Comparison of ENCODE assay signal across 27 mouse cellular contexts in the genomic region with DNA sequence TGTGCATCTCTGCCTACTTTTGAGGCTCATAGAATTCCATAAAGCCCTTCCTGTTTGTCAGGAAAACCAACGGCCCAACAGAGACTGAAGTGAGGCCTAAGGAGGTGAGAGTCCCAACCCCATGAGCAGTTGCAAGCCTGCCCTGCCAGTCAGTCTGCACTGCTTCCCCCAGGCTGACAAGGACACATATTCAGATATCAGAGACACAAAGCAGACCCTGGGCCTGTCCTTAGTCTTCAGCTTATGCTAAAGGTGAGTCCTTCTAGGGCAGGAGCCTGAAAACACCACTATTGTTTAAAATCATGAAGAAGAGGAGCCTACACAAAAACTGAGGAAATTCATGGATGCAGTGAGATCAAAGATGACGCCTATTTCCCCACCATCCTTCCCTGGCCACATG. TPM values are rescaled to one million over a fixed set of nuclear protein-coding genes. Genes with fewer than 3 reads are reported as not detected.
"Had no signal": no experiment of that assay in that cellular context is flagged by ENCODE, and none has a peak within 500 bp of the region (broad histone marks: within the 10 kb centered on the region; RNA-seq: fewer than 3 reads in every experiment).

No protein-coding gene starts in this region.

- H3K36me3 ChIP-seq: heart, embryonic 13.5 days; heart, embryonic 15.5 days; hindbrain, embryonic 13.5 days; hindbrain, embryonic 15.5 days; intestine, embryonic 15.5 days; kidney, embryonic 15.5 days; limb, embryonic 13.5 days; limb, embryonic 15.5 days; liver, embryonic 13.5 days; liver, embryonic 15.5 days had no signal

- ATAC-seq: hindbrain, postnatal 0 days; intestine, embryonic 15.5 days had no signal

- H3K27me3 ChIP-seq: heart, embryonic 13.5 days; hindbrain, embryonic 13.5 days; hindbrain, embryonic 15.5 days; intestine, embryonic 15.5 days; kidney, embryonic 15.5 days; liver, embryonic 15.5 days had no signal

- H3K4me2 ChIP-seq: heart, embryonic 11.5 days; heart, embryonic 13.5 days; heart, embryonic 15.5 days; hindbrain, embryonic 13.5 days; hindbrain, embryonic 15.5 days; intestine, embryonic 15.5 days; kidney, embryonic 15.5 days; limb, embryonic 13.5 days; limb, embryonic 15.5 days; liver, embryonic 13.5 days; liver, embryonic 15.5 days had no signal

- H3K4me3 ChIP-seq: heart, embryonic 13.5 days; heart, embryonic 15.5 days; hindbrain, embryonic 13.5 days; hindbrain, embryonic 15.5 days; intestine, embryonic 15.5 days; kidney, embryonic 15.5 days; left cerebral cortex, adult 2 months; limb, embryonic 13.5 days; limb, embryonic 15.5 days; liver, embryonic 13.5 days; liver, embryonic 15.5 days had no signal

- H3K9me3 ChIP-seq: heart, embryonic 13.5 days; heart, embryonic 15.5 days; hindbrain, embryonic 13.5 days; hindbrain, embryonic 15.5 days; intestine, embryonic 15.5 days; kidney, embryonic 15.5 days; limb, embryonic 13.5 days; limb, embryonic 15.5 days; liver, embryonic 13.5 days; liver, embryonic 15.5 days had no signal

- H3K27ac ChIP-seq: heart, embryonic 13.5 days; heart, embryonic 15.5 days; hindbrain, embryonic 13.5 days; hindbrain, embryonic 15.5 days; hindbrain, postnatal 0 days; intestine, embryonic 15.5 days; kidney, embryonic 15.5 days; kidney, postnatal 0 days; left cerebral cortex, adult 2 months; limb, embryonic 13.5 days; limb, embryonic 15.5 days; liver, embryonic 13.5 days; liver, embryonic 15.5 days had no signal

- H3K9ac ChIP-seq: heart, embryonic 13.5 days; heart, embryonic 15.5 days; hindbrain, embryonic 13.5 days; hindbrain, embryonic 15.5 days; intestine, embryonic 15.5 days; kidney, embryonic 15.5 days; limb, embryonic 13.5 days; limb, embryonic 15.5 days; liver, embryonic 13.5 days; liver, embryonic 15.5 days had no signal

- DNase-seq: gastrocnemius, postnatal 14 days; gastrocnemius, postnatal 36 days; heart, adult 18-20 months; heart, postnatal 14 days; heart, postnatal 36 days; kidney, adult 11 months; kidney, adult 2 months; kidney, adult 9 months; kidney, postnatal 14 days; kidney, postnatal 36 days; layer of hippocampus, adult 9-11 months; layer of hippocampus, postnatal 36 days; liver, embryonic 13.5 days had no signal

- H3K4me1 ChIP-seq: heart, embryonic 13.5 days; heart, embryonic 15.5 days; hindbrain, embryonic 13.5 days; hindbrain, embryonic 15.5 days; intestine, embryonic 15.5 days; kidney, embryonic 15.5 days; limb, embryonic 13.5 days; limb, embryonic 15.5 days; liver, embryonic 13.5 days; liver, embryonic 15.5 days had no signal

RNA-seq across cellular contexts. Expression of a gene that starts 13.5 kb away (rescaled TPM):
- total RNA-seq: hematopoietic stem cell, adult 5-6 weeks had no signal
